Comparison of ENCODE assay signal across 9 mouse cellular contexts in the genomic region with DNA sequence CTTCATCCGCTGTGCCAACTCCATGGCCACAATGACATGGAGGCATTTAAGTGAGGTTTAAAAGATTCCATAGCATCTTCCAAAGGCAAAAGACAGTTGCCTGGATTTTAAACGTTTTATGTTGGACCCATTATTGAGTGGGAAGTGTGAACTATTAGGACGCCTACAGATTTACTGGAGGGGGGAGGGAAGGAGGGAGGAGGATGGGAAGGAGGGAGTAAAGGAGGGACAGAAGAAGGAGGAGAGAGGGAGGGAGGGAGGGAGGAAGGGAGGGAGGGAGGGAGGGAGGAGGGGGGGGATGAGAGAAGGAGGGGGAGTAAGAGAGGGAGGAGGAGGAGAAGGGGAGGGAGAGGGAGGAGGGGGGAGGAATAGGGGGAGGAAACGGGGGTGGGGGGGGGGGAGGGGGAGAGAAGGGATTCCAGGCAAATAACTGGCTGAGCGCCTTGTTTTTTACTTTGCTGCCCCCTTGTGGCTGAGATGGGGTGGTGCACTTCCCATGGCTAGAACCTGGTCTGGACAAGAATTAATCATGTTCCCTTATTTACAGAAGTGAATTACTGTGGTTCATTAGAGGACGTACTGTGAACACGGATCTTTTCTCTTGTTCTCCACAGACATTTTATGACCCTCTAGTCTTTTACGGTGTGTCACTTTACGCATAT. TPM values are rescaled to one million over a fixed set of nuclear protein-coding genes. Genes with fewer than 3 reads are reported as not detected.
A peak's percentile ranks its signal among the peaks of the same experiment; 100 is the strongest.
DNase-seq lines count a peak whose midpoint lies in the region; ATAC-seq and TF ChIP-seq lines count a peak whose summit lies in the region.
"Had no signal": no experiment of that assay in that cellular context is flagged by ENCODE, and none has a peak within 500 bp of the region (broad histone marks: within the 10 kb centered on the region; RNA-seq: fewer than 3 reads in every experiment).

No protein-coding gene starts in this region.

- H3K4me3 ChIP-seq in liver, embryonic 14.5 days (ENCODE audit: insufficient read depth in 1 of 2, low read depth in 2 of 2, low read length in 2 of 2) = no peak overlapping the region
- H3K4me3 ChIP-seq in neural tube, embryonic 13.5 days = no peak overlapping the region
- no peak overlapping the region for H3K4me3 ChIP-seq in testis, adult 2 months (ENCODE audit: control insufficient read depth, low read depth, low read length)
- H3K4me3 ChIP-seq: embryonic facial prominence, embryonic 13.5 days had no signal

- H3K9me3 ChIP-seq in liver, embryonic 14.5 days (ENCODE audit: control insufficient read depth, low read length) = no peaks in the 10 kb centered on the region
- H3K9me3 ChIP-seq in neural tube, embryonic 13.5 days = no peaks in the 10 kb centered on the region
- H3K9me3 ChIP-seq: embryonic facial prominence, embryonic 13.5 days had no signal

- H3K27ac ChIP-seq in liver, embryonic 14.5 days = no peak overlapping the region
- H3K27ac ChIP-seq in neural tube, embryonic 13.5 days (replicated peaks) = no peak overlapping the region
- no peak overlapping the region for H3K27ac ChIP-seq in testis, adult 2 months (ENCODE audit: control insufficient read depth, insufficient read depth, low read depth, low read length)
- H3K27ac ChIP-seq: embryonic facial prominence, embryonic 13.5 days had no signal

- no peaks in the 10 kb centered on the region for H3K4me1 ChIP-seq in liver, embryonic 14.5 days (replicated peaks; ENCODE audit: control insufficient read depth in 2 of 2, insufficient read depth in 2 of 2, low read length in 1 of 2)
- peaks cover 5% of the 10 kb centered on the region; the same call in 1 of the 2 replicates for H3K4me1 ChIP-seq in neural tube, embryonic 13.5 days (replicated peaks)
- peaks cover 4% of the 10 kb centered on the region; the same call in 1 of the 2 replicates for H3K4me1 ChIP-seq in testis, adult 2 months (ENCODE audit: control insufficient read depth, insufficient read depth, low read length)

- H3K9ac ChIP-seq in liver, embryonic 14.5 days (replicated peaks) = no peak overlapping the region
- no peak overlapping the region for H3K9ac ChIP-seq in neural tube, embryonic 13.5 days
- H3K9ac ChIP-seq: embryonic facial prominence, embryonic 13.5 days had no signal

- no peaks in the 10 kb centered on the region for H3K27me3 ChIP-seq in liver, embryonic 14.5 days (ENCODE audit: control insufficient read depth, insufficient read depth, low read length)
- peaks cover 12% of the 10 kb centered on the region; the same call in 1 of the 2 replicates for H3K27me3 ChIP-seq in neural tube, embryonic 13.5 days
- H3K27me3 ChIP-seq in testis, adult 2 months (ENCODE audit: control insufficient read depth, insufficient read depth, low read length) = no peaks in the 10 kb centered on the region

- WGBS in liver, embryonic 14.5 days (ENCODE audit: insufficient replicate concordance) = 19% methylated on average over 8 of the region's 9 CpGs
- WGBS in neural tube, embryonic 13.5 days = 16% methylated on average over 8 of the region's 9 CpGs

- TF ChIP-seq CTCF in liver, embryonic 14.5 days (IDR thresholded peaks at IDR 0.05; ENCODE audit: low read depth) = peak; percentile 75
- peak; percentile 68; the same call in 1 of the 2 replicates for TF ChIP-seq CTCF in testis, adult 2 months (IDR thresholded peaks at IDR 0.05; ENCODE audit: control insufficient read depth, insufficient read depth, insufficient replicate concordance, low read depth, low read length)

- ATAC-seq in liver, embryonic 14.5 days (ENCODE audit: insufficient read depth) = no peak
- ATAC-seq in neural tube, embryonic 13.5 days (ENCODE audit: low read depth) = 0 out of 2 replicates have a peak, but pooled peaks have one; percentile 27

- DNase-seq in urinary bladder, postnatal 14 days (ENCODE audit: low spot score) = peak; percentile 73
- no peak for DNase-seq in urinary bladder, adult 2 months (ENCODE audit: low spot score)
- DNase-seq in cerebellum, postnatal 36 days = peak; percentile 72 to 73
- peak; percentile 21 to 43 for DNase-seq in gastrocnemius, adult 8-10 months (ENCODE audit: low spot score in 2 of 2)
- DNase-seq in kidney, postnatal 10 days = peak; percentile 81
- DNase-seq in liver, embryonic 14.5 days (ENCODE audit: low read depth in 3 of 3, low spot score in 3 of 3) = peak in 2 of 3 experiments; percentile 29 to 43

- TF ChIP-seq POLR2A in testis, adult 2 months (IDR thresholded peaks at IDR 0.05; ENCODE audit: control insufficient read depth, low read depth, low read length) = no peak

- TF ChIP-seq EP300 in liver, embryonic 14.5 days (IDR thresholded peaks at IDR 0.05; ENCODE audit: low read depth) = no peak

- no peak overlapping the region for H3K4me2 ChIP-seq in liver, embryonic 14.5 days (ENCODE audit: low read depth)
- no peak overlapping the region for H3K4me2 ChIP-seq in neural tube, embryonic 13.5 days
- H3K4me2 ChIP-seq: embryonic facial prominence, embryonic 13.5 days had no signal

- H3K36me3 ChIP-seq in liver, embryonic 14.5 days (replicated peaks; ENCODE audit: control insufficient read depth, insufficient read depth, low read depth) = no peaks in the 10 kb centered on the region
- no peaks in the 10 kb centered on the region for H3K36me3 ChIP-seq in neural tube, embryonic 13.5 days
- H3K36me3 ChIP-seq in testis, adult 2 months (ENCODE audit: control insufficient read depth, insufficient read depth, low read length) = no peaks in the 10 kb centered on the region
- H3K36me3 ChIP-seq: embryonic facial prominence, embryonic 13.5 days had no signal

RNA-seq across cellular contexts. Expression of gene Gsto1, which starts 33.8 kb away (rescaled TPM):
- polyA plus RNA-seq in urinary bladder, adult 2 months (2012; rRNA removed) = 478 and 508 TPM in 2 replicates
- total RNA-seq in gastrocnemius, adult 8-10 months (2022) = 10 to 100 TPM; 50.1 to 55.4 (median 51.9) TPM
- 51.7 and 57.2 TPM in 2 replicates for polyA plus RNA-seq in liver, embryonic 14.5 days (2012; rRNA removed)
- polyA plus RNA-seq in liver, embryonic 14.5 days (2014; fragmentation: Nextera tagmentation; extraction: Ambion mirVana) = 98.9 and 111 TPM in 2 replicates
- 137 and 142 TPM in 2 replicates for polyA plus RNA-seq in neural tube, embryonic 13.5 days (2015; fragmentation: Nextera tagmentation; extraction: Ambion mirVana)
- polyA plus RNA-seq in testis, adult 2 months (2012; rRNA removed) = 3.1 and 3.7 TPM in 2 replicates

RNA-seq across cellular contexts. Expression of gene Gsto2, which starts 44.4 kb away (rescaled TPM):
- polyA plus RNA-seq in urinary bladder, adult 2 months (2012; rRNA removed) = 4.9 and 7.3 TPM in 2 replicates
- total RNA-seq in gastrocnemius, adult 8-10 months (2022) = under 1 TPM; 0.34 to 0.58 (median 0.42) TPM
- 0.08 and 0.28 TPM in 2 replicates for polyA plus RNA-seq in liver, embryonic 14.5 days (2012; rRNA removed)
- polyA plus RNA-seq in liver, embryonic 14.5 days (2014; fragmentation: Nextera tagmentation; extraction: Ambion mirVana) = 0.11 and 0.37 TPM in 2 replicates
- polyA plus RNA-seq in neural tube, embryonic 13.5 days (2015; fragmentation: Nextera tagmentation; extraction: Ambion mirVana) = 1.0 and 1.3 TPM in 2 replicates
- 270 and 284 TPM in 2 replicates for polyA plus RNA-seq in testis, adult 2 months (2012; rRNA removed)

Comparison
In these comparisons a context has a peak if more than half of its experiments do, and no peak if none do; other contexts are left out.
1. RNA of gene Gsto1, which starts 33.8 kb away (polyA plus RNA-seq): 478 to 508 TPM in urinary bladder, adult 2 months, 137 to 142 TPM in neural tube, embryonic 13.5 days and 51.7 to 111 TPM in liver, embryonic 14.5 days; 3.1 to 3.7 TPM in testis, adult 2 months; every median in the first group is over 10 times any median in the second.
2. RNA of gene Gsto2, which starts 44.4 kb away (polyA plus RNA-seq): 270 to 284 TPM in testis, adult 2 months; 4.9 to 7.3 TPM in urinary bladder, adult 2 months, 1.0 to 1.3 TPM in neural tube, embryonic 13.5 days and 0.08 to 0.37 TPM in liver, embryonic 14.5 days; every median in the first group is over 10 times any median in the second.